Mouse (Mus musculus): ENCODE results near the gene Per2.
"Not testable (repeated sequence)": the region's sequence is repeated elsewhere in the genome, so short reads cannot be mapped to it uniquely, and the experiment has no call there.

Per2 gene

GRCm38 (mm10) chr1:91459059-91459809 is at the start of gene Per2:
Gene Per2, minus strand, starts transcription at chr1:91459324.
- DNase-seq (ENCODE audit: low read depth, low spot score) = peak; percentile 100

DNA sequence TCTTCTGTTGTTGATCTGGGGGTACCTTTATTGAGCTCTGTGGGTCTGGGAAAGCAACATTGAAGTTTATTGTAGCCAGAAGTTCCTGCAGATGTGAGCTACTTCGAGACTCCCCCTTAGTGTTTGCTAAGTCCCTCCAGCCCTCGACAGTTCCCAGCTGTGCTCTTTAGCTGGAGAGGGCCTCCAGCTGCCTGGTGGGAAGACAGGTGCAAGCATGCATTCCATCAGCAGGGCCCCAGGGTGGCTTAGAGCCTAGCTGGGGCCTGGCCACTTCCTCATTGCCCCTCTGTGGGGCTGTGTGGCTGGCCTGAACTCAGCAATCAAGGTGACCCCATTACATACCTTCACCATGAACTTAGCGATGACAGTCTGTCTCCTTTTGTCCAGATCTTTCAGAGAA is 45.5 kb upstream of the Per2 start:
- DNase-seq (ENCODE audit: low read depth, low spot score) = no peak

DNA sequence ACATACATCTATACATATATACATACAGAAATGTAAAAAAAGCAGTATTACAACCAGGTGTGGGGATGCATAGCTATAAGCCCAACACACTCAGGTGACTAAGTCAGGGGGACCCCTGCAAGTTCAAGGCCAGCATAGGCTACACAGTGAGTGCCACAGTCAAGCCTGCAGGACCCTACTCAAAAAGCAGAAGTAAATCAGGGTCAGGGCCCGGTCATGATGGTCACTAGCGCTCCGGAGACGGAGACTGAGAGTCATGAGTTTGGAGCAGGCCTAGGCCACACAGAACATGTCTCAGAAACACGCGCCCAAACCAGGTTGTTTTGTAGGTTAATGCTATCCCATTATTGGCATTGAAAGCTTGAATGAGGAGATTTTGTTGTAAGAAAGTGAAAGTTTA is 39.5 kb upstream of the Per2 start:
- no peak for DNase-seq (ENCODE audit: low read depth, low spot score)

DNA sequence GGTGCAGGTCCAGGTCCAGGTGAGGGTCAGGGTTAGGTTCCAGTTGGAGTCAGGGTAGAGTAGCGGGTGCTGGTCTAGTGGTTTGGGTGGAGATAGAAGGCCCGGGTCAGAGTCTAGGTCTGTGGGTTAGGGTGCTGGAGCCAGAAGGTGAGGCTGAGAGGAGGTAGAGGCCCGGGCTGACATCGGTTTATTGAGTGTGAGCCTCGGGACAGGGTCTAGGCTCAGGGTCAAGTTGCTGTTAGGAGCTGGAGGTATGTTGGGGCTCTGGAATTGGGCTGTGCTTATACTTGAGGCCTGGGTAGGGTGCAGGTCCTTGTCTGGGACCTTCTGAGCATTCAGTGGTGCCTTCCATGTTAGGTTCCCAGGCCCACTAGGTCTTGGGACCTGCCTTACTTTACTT is 36.2 kb upstream of the Per2 start:
- no peak for DNase-seq (ENCODE audit: low read depth, low spot score)

- peak; percentile 92 for DNase-seq (ENCODE audit: low read depth, low spot score)
Measured at GRCm38 (mm10) chr1:91494457-91495140, 35.5 kb upstream of the Per2 start, which contains the start of gene Traf3ip1. Gene Traf3ip1, plus strand, starts transcription at chr1:91494647.

- DNase-seq (ENCODE audit: low read depth, low spot score) = no peak
Measured at GRCm38 (mm10) chr1:91493938-91494337, 34.8 kb upstream of the Per2 start.

- no peak for DNase-seq (ENCODE audit: low read depth, low spot score)
Measured at GRCm38 (mm10) chr1:91492740-91493139, 33.6 kb upstream of the Per2 start.

GRCm38 (mm10) chr1:91490322-91490721 is 31.2 kb upstream of the Per2 start:
- no peak for DNase-seq (ENCODE audit: low read depth, low spot score)

DNA sequence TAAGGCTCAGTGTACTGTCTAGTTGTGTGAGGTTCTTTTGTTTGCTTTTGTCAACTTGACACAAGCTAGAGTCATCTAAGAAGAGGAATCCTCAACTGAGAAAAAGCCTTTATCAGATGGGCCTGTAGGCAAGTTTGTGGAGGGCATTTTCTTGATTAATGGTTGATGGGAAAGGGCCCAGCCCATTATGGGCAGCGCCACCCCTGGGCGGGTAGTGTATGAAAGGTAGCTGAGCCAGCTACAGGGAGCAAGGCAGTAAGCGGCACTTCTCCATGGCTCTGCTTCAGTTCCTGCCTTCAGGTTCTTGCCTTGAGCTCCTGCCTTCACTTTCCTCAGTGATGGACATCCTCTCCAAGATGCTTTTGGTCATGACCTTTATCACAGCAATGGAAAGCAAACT is 27.0 kb upstream of the Per2 start:
- DNase-seq (ENCODE audit: low read depth, low spot score) = no peak

DNA sequence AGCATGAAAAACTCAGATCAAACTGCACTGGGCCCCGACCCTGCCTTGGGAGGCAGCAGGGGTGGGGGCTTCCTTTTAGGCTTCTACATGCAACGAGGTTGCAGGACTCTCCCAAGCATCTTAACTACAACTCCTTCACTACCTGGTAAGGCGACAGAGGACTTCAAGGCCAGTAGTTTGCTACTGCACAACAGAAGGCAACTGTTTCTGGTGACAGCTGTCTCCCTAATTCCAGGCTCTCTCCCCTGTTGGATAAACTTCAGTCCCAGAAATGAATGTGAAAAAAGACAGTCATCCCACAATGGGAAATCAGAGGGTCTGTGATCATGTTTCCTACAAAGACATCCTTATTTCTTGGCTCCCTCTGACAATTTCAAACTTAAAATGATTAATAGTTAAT is 26.3 kb upstream of the Per2 start:
- no peak for DNase-seq (ENCODE audit: low read depth, low spot score)

DNA sequence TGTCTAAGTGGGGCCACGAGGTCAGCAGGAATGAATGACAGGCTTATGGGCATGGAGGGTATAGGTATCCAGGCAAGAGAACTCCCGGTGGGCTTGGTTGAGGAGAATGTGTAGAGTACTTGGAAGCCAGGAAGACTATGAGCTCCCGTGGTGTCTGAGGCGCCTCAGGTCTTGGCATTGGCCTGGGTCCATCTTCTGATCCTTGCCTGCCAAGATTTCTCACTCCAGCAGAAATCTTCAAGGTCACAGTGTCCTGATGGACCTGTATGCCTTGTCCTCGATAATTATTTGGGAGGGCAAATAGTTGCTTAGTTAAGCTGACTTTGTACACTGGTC is 24.9 kb upstream of the Per2 start:
- DNase-seq (ENCODE audit: low read depth, low spot score) = no peak

GRCm38 (mm10) chr1:91483304-91484010 is 24.3 kb upstream of the Per2 start:
- DNase-seq (ENCODE audit: low read depth, low spot score) = peak; percentile 53

GRCm38 (mm10) chr1:91482616-91483211 is 23.6 kb upstream of the Per2 start:
- DNase-seq (ENCODE audit: low read depth, low spot score) = no peak

- no peak for DNase-seq (ENCODE audit: low read depth, low spot score)
Measured at GRCm38 (mm10) chr1:91478958-91479357, 19.8 kb upstream of the Per2 start.

DNA sequence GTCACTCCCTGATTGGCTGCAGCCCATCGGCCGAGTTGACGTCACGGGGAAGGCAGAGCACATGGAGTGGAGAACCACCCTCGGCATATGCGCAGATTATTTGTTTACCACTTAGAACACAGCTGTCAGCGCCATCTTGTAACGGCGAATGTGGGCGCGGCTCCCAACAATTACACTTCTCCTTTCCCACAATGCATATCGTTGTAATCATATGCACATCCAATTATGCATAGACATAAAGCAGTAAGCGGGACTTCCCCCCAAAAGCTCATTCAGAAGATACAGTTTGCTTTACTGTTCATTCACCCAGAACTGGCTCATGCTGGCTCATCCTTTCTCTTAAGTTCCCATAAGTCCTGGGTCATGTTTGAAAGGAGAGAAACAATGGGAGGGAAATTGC is 19.0 kb upstream of the Per2 start:
- not testable (repeated sequence) for DNase-seq (ENCODE audit: low read depth, low spot score)

DNA sequence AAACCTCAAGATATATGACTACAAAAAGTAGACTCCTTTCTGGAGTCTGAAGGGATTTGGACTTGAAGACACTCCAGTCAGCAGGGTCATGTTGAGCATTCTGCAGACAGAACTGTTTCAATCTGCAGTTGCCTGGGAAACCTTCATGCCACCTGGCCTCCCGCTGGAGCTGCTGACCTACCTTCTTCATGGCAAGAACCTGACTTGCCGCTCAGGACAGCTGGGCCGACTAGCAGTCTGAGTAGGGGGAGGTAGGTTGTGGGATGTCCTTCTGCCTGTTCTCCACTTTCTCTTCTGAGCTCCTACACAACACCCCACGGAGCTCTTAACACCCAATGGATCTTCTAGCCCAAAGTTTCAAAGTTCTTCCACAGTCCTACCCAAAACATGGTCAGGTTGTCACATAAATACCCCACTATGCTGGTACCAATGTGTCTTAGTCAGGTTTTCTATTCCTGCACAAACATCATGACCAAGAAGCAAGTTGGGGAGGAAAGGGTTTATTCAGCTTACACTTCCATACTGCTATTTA is 10.8 kb upstream of the Per2 start:
- DNase-seq (ENCODE audit: low read depth, low spot score) = no peak

- no peak for DNase-seq (ENCODE audit: low read depth, low spot score)
Measured at GRCm38 (mm10) chr1:91466186-91466585, 7.1 kb upstream of the Per2 start.

DNA sequence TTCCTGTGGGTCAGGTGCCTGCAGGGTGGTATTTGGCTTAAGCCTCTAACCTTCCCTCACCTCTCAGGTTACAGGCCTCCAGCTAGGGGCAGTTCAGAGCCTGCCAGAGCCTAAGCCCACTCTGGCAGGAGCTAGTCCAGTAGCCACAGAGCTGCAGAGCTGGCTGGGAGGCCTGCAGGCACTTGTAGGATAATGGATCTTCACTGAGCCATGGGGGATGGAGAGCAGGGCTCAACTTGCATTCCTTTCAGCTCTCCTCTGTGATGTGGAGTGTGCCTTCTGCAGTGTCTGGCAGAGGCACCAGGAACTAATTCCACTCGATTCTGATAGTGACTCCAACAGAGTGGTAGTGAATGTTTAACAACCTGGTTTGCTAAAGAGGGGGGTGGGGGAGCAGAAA is 6.1 kb upstream of the Per2 start:
- DNase-seq (ENCODE audit: low read depth, low spot score) = no peak

- no peak for DNase-seq (ENCODE audit: low read depth, low spot score)
Measured at GRCm38 (mm10) chr1:91464436-91464835, 5.3 kb upstream of the Per2 start.

GRCm38 (mm10) chr1:91463336-91463995 is 4.3 kb upstream of the Per2 start:
- DNase-seq (ENCODE audit: low read depth, low spot score) = no peak

DNA sequence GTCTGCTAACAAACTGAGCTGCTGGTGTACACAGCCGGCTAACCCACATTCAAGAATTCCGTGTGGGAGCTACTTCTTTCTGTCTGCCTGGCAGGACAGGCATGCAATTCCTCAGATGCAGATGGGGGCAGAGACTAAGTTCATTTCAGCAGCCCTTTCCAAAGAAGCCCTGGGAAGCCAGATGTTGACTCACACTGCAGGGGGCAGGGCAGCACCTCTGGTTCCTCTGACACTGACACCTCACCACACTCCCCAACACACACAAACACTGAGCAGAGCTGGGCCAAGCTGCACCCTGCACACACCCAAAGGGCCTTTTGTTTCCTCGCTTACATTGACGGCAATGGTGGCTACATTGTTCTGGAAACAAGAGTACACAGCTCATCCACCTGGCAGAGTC is 1.4 kb upstream of the Per2 start:
- no peak for DNase-seq (ENCODE audit: low read depth, low spot score)

GRCm38 (mm10) chr1:91460069-91460468 is 945 bp upstream of the Per2 start:
- no peak for DNase-seq (ENCODE audit: low read depth, low spot score)

Data from CD4-positive helper T cell, adult 2 months (primary cell).